Mouse (Mus musculus): ENCODE measurements around the gene Bmper. TPM values are rescaled to one million over a fixed set of nuclear protein-coding genes. Genes with fewer than 3 reads are reported as not detected.

Gene Bmper
- total RNA-seq, 2 experiments from 2014 or later: 2.1 to 2.4 TPM

DNA sequence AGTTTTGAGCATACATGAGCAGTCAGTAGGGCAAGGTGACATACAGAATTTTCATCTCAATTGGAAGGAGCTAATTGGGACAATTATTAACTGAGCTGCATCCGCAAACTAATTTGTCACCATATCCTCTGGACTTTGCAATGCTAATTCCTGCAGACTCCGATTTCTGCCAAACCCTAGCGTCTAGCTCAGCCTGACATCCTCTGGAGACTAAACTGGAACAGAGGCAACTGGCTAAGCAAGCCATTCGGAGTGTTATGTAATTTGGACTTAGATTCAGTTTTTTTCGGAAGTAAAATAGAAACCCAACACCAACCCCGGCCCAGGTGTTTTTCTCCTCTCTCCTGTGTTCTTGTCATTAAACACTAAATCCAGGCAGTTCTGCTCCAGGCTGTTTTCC is 213.9 kb downstream of the Bmper start:
- DNase-seq: peak; percentile 57 to 73

DNA sequence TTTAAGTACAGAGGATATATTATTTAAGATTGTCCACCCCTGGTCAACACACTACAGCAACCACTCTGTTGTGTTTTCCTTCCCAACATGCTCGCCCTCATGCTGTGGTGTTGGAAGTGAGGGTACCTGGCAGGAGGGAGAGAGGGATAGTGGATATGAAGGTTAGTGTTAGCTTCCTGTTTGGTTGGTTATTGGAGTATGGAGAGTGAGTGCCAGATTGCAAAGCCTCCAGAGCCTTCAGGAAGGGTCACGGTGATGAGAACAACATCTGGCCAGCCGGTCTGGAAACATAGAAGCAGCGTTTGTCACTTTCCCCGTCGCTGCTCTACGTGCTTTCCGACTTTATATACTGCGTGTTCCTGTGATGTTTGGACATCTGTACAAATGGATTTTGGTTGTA is 215.8 kb downstream of the Bmper start:
- no peak for DNase-seq

DNA sequence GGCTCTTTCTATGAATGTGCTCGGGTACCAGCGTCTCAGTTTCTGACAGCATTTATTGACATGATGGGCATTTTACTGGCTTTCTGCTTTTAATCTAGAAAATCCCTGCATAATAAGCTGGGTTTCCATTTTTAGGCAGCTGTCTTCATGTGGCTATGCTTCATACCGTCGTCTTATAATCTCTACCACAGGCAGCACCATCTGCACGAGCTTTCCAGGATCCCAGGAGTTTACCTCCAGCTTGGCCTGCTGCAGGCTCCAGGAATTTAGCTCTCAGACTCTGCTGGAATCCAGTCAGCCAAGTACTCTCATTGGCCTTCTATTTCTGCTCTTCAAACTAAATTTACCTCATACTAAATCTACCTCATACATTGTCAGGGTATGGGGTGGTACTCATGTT is 219.3 kb downstream of the Bmper start:
- no peak for DNase-seq

DNA sequence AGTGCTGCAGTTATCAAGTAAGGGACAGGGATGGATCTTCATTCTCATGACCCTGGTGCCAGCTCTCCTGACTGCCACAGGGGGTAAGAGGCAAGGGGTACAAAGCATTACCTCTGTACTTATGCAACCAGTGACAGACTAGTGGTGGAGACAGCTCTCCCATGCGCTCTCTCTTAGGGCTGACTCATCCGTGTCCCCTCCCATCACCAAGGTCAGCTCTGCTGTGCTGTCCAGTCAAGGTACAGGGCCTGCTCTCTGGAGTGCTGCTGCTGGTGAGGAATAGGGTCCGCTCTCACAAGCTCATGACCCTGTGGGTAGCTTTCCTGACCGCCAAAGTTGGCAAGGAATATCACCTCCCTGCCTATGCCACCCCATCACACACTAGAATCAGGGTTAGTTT is 222.1 kb downstream of the Bmper start:
- no peak for DNase-seq

DNA sequence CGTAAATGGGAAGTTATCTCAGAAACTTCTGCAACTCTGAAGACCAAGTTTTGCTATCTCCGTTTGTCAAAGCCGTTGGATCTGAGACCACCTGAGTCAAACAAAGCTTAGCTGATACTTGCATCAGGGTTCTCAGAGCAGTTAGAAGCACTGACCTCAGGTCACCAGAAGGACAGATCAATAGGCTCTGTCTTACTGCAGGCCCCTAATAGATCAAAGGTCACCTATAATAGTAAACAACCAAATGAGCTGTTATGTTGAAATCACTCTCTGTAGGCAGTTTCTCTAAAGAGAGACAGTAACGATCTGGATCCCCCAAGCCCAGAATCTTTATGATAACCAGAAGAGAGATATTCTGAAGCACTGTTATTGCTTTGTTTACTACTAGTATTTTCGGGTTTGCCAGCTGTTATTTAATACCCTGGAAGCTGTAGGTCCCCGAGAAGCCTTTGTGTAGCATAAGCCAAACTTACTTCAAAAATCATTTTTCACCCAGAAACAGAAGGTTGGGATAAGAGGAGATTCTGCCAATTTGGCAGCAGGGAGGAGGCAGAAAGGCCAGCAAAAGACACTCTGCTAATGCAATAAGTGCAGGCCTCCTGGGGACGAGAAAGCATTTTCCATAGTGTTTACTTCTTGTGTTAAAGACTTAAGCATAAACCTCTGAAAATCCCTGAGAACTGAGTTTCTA is 224.5 kb downstream of the Bmper start:
- no peak for DNase-seq

DNA sequence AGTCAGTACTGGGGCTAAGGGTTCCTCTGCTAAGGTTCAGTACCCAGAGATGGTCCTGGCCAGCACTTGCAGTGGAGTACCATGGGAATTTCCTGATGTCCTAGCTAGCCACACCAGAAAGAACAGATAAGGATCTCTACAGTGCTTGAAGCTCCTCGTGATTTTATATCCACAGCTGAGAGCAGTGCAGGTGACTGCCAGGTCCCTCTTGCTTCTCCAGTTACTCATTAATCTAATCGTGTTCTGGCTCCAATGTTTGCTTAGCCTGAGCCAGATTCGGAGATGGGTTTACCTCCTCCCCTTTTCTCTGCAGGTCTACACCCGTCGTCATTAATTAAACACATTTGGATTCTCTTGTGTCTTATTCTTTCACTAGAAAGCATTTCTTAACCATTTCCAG is 230.4 kb downstream of the Bmper start:
- no peak for DNase-seq

DNA sequence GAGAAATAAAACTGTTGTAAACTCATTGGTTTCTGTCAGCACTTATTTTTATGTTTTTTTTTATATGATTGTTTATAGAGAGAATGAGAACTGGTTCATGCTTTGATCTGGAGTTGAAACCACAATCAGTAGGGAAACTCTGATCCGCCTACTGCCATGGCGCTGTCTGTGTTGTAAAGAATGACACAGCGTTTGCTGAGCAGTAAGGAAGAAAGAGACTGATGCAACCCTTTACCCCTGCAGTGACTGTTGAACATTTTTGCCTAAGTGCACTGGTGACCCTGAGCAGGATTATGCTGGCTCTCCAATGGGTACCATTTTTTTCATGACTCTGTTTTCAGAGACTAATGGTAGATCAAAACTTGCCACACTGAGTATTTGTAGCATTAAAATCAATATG is 234.3 kb downstream of the Bmper start:
- DNase-seq: no peak

DNA sequence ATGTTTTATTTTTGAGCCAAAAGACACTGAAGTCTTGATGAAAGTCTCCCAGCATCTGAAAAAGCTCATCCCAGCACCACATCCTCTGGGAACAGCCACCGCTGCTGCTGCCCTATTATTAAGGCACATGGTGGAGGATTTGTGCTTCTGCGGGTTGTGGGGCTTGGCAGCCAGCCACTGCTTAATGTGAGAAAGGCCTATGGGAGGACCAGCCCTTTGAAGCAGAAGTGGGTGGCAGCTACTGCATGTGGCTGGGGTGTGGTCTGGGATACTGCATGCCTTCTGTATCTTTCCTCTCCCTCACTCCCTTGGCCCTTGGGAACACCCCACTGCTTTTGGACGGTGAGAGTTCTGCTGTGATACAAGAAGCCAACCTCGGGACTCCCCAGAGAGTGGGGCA is 237.8 kb downstream of the Bmper start:
- no peak for DNase-seq

DNA sequence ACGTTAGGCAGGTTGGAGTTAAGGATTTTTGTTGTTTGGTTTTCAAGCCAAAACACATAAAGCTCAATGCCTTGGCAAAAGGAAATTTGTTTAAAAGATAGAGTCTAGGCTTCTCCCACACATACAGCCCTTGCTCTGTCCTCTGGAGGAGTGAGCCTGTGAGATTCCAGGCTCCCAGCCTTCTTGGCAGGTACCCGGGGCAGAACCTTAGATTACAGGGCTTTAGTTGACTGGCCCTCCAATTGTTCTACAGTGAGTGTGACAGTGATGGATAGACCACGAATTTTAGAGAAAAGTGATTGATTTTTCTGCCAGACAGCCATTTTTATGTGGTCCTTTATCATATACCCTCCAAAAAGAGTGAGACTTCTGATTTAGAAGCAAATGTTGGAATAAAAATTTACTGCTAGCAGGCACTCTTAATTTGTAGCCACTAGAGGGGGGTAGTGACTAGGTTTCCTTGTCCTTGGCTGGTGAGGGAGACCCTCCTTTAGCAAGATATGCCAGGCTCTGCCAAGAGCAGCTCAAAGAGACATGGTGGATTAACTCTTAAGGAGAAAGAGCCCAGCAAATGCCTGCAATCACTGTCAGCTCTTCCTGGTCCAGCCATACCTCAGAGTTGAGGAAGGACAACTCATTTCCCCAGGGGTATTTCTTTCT is 240.2 kb downstream of the Bmper start:
- DNase-seq: peak in 1 of 2 experiments; percentile 30

DNA sequence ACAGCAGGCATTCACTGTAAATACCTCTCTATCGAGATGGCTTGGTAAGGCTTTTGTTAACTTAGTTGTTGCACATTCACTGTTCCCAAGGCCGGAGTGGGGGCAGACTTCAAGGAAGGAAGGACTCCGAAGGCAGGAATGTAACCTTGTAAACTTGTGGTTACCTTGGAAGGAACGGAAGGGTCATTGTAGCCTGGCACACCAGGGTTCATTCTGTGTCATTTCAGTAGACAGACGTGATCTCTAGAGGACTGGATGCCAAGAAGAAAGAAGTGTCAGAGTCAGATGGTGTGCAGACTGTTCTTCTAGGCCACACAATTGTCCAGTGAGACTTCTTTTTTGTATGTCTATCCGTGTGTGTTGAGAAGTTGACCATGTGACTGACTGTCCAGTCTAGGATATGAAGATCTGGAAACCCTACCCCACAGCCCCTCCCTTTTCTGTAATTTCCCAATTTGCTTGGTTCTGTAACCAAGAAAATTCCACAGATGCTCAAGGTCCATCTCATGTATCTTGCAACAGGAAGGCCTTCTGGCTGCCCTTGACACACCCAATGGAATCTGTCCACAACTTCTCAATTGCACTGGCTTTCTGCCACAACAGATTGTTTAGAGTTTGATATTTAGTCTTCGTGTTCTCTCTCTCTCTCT is 242.2 kb downstream of the Bmper start:
- peak; percentile 31 to 52 for DNase-seq

DNA sequence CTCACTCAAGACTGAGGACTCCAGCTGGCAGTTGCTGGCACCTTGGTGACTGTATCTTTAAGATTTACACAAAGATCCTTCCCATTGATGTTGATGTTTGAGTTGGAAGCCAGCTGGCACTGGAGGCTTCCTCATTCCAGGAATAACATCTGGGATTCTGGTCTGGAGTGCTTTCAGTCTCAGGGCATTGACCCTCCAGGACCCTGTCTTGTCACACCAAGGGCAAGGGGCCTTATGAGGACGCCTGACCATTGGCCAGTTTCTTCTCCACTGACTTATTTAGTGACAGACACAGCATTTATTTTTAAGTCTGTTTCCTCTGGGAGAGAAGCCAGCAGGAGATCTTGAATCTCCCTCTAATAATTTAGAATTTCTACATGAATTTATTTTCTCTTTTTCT is 247.0 kb downstream of the Bmper start:
- DNase-seq: peak; percentile 11 to 15

DNA sequence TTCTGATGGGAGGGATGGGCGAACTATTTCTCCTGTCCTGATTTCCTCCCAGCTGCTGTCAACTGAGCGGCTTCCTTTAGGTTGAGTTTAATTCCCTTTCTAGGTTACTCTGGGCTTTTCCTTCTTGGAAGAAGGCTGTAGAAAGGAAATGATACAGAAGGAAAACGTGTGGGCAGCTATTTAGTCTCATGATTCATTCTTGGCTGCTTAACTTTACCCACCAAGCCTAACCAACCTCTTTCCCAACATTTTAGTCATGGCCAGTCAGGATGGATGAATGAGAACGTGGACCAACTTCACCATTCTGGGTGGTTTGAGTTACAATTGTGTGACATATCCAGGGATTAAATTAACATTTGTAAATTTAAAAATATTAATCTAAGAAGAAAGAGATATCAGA is 263.0 kb downstream of the Bmper start:
- no peak for DNase-seq

DNA sequence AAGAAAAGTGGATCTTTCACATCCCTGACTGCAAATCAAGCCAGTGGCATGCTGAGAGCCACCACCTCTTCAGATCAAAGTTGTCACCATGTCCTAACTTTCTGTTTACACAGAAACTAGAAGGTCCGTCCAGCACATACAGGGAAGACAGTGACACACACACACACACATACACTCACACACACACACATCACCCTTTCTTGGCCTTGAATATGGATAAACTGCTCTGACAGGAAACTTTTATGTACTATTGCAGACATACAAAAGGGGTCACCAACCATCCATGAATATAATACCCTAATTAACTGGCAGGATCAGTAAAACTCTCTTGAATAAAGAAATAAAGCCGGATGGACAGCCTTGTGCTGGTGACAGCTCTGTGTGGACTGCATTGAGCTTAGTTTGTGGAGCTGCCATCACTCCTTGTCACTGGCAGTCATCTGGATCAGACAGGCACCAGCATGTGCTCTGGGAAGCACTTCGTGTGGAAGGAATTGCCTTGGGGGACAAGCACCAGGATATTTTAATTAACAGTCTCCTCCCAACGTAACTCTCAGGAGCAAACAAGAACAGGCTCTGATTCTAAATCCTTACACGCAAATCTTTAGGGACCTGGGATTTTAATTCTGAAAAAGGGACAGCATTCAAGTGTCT is 264.0 kb downstream of the Bmper start:
- no peak for DNase-seq

DNA sequence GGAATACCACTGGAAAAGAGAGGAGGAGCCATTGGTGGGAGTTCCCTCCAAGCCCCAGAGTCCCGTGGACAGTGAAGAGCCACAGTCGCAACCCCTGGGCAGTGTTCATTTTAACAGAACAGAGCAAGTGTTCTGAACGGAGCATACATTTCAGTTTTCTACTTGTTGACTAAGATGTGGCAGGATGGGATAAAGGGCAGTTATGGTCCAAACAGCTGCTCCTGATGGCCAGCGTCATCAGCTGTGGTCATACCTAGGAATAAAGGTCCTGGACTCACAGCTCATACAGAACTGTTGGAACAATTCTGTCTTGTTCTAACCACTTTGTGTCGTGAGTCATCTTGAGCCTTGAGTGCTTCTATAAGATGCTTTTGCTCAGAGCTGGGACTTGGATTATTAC is 265.4 kb downstream of the Bmper start:
- no peak for DNase-seq

DNA sequence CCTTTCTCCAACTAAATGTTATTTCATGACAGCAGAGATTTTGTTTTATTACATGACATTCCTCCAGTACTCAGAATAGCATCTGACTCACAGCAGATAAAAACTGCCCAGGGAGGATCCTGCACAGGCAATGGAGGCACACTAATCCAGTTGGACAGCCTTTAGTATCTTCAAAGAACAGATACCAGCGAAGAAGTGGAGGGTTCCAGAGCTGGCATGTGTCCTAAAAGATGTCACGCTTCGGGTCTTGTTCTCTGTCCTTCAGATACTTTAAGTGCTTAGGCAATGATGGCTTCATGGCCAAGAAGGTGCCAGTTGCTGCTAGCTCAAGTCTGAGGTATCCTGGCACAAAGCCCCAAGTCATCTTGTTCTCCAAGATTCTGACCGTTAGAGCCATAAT is 272.5 kb downstream of the Bmper start:
- DNase-seq: peak in 1 of 2 experiments; percentile 6

DNA sequence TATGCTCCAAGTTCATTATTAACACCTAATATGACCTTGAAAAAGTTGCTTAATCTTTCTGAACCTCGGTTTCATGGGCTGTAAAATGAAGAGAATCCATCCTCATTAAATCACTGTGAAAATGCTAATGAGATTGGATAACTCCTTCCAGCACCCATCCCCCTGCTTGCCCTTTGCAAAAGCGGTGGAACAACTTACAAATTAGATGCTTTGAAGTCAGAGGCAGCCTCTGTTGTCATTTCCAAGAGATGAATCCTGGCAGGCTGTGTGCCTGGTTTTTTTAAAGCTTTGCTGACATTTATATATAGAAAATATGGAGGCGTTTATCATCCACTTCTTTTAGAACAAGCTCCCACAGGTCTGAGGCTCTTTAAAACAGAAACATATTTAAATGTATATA is 274.8 kb downstream of the Bmper start:
- DNase-seq: no peak

DNA sequence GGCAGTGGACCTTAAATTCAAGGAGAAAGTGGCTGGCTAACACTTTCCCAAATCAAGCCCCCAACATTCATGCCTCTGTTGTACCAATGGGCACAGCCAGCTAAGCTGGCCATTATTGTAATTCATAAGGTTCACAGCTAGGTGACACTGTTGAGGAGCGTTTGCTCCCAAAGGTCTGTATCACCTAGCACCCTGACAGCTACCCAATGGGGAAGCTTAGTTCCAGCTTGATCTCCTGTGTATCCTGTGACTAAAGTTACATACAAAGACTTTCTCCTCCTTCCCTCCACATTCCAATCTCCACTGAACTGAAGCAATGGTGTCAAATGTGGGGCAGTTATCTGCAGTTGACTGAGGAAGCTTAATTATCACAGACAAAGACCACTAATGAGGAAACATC is 311.0 kb downstream of the Bmper start:
- no peak for DNase-seq
